Mouse (Mus musculus) gastrocnemius, adult 2 months (tissue): Measurements from ENCODE around the gene Trpt1. TPM values are rescaled to one million over a fixed set of nuclear protein-coding genes. Genes with fewer than 3 reads are reported as not detected.

ENCODE experiments used
- DNase-seq: peaks from one replicate; pipeline ENCODE4 v3.0.0; 2022
- H3K27ac ChIP-seq: fragments of 200-600 bp; 2 replicates; pipeline ENCODE4 v1.8.1; 2022; ENCODE audit warnings: mild to moderate bottlenecking
- H3K4me3 ChIP-seq: fragments of 200-600 bp; 2 replicates; pipeline ENCODE4 v1.8.1; 2022; ENCODE audit warnings: mild to moderate bottlenecking, moderate library complexity
- CTCF ChIP-seq: fragments of 200-600 bp; IDR thresholded peaks from 2 replicates; pipeline ENCODE4 v1.8.1; 2022; ENCODE audit warnings: antibody characterized with exemption, mild to moderate bottlenecking, moderate library complexity
- intact Hi-C: fragments of 180-260 bp; cut with DNase I; formaldehyde crosslinking; loops from one replicate; pipeline ENCODE4 v1.15.1; 2025
- total RNA-seq, 2 experiments: library from RNA; stranded (reverse); gene quantifications; 2 replicates each; pipeline ENCODE4 v1.2.3; 2021

Gene Trpt1
- total RNA-seq, 2 experiments from 2014 or later, result 22.5 to 26.1 TPM

DNA sequence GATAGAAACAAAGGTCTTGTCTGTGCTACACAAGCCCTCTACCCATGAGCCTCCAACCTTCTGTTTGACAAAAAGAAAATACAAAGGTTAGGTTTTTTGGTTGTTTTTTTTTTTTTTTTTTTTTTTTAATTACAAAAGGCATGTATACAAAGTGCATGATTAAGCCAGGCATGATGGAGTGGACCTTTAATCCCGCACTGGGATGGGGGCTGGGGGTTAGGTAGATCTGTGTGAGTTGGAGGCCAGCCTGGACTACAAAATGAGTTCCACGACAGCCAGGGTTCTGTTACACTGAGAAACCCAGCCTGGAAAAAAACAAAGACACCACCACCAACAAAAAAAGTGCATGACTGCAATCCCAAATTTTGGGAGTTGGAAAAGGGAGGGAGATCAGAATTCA, 45.2 kb downstream of the Trpt1 start:
- Histone ChIP-seq H3K4me3 (peak overlapping the region; percentile 78), H3K27ac (peak overlapping the region; percentile 98)
- no peak for TF ChIP-seq CTCF
- intact Hi-C loops, result no loop called here
- DNase-seq, result no peak

- Histone ChIP-seq H3K4me3 (no peak overlapping the region), H3K27ac (peak overlapping the region; percentile 72)
- no peak for DNase-seq
- intact Hi-C loops, result no loop called here
- no peak for TF ChIP-seq CTCF
Observed at GRCm38 (mm10) chr19:7044279-7044678, 48.3 kb downstream of the Trpt1 start.

DNA sequence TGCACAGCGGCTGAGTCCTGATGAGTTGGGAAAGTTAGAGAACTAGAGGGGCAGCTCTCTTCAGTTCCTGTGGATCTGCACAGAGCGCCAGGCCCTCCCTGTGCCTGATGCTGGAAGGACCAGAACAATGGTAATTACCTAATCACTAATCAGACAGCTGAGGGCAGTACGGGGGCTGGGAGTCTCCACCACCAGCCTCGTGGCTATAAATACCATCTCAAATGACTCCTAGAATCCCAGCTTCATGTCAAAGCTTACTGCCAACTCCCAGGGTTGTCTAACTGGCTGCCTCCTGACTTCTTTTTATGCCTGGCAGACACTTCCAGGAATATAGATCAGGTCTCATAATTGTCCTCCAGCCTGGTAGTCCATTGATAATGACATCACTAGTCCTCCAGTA, 48.8 kb downstream of the Trpt1 start:
- no peak for TF ChIP-seq CTCF
- no peak for DNase-seq

More for the DNA sequence above, 48.8 kb downstream of the Trpt1 start:
- peak overlapping the region; percentile 72 for H3K27ac ChIP-seq
- intact Hi-C loops, result no loop called here
- no peak overlapping the region for H3K4me3 ChIP-seq

Other genes with a start within 250 kb of the Trpt1 start
- gene Rps6ka4, start 155.5 kb upstream of the Trpt1 start, total RNA-seq, result 1 to 10 TPM; 9.3 to 9.4 TPM
- gene Ccdc88b, start 137.9 kb upstream of the Trpt1 start, total RNA-seq, result under 1 TPM; 0.46 to 0.59 TPM
- 10 to 100 TPM; 32.7 to 41.3 TPM for gene Trmt112, start 86.4 kb upstream of the Trpt1 start, total RNA-seq
- 100 to 1,000 TPM; 177 to 270 TPM for gene Prdx5, start 86.0 kb upstream of the Trpt1 start, total RNA-seq
- 100 to 1,000 TPM in 1 of 2 experiments, 10 to 100 TPM in 1; 80.0 to 108 TPM for gene Esrra, start 74.3 kb upstream of the Trpt1 start, total RNA-seq
- not detected for gene Catsperz, start 70.8 kb upstream of the Trpt1 start, total RNA-seq
- not detected for gene Kcnk4, start 61.6 kb upstream of the Trpt1 start, total RNA-seq
- 10 to 100 TPM; 10.8 to 14.4 TPM for gene Bad, start 54.3 kb upstream of the Trpt1 start, total RNA-seq
- 10 to 100 TPM in 1 of 2 experiments, 1 to 10 TPM in 1; 8.2 to 13.8 TPM for gene Gpr137, start 53.7 kb upstream of the Trpt1 start, total RNA-seq
- 100 to 1,000 TPM; 121 to 127 TPM for gene Ppp1r14b, start 21.2 kb upstream of the Trpt1 start, total RNA-seq
- gene Plcb3, start 19.7 kb upstream of the Trpt1 start, total RNA-seq, result 10 to 100 TPM in 1 of 2 experiments, 1 to 10 TPM in 1; 9.1 to 11.0 TPM
- gene Fkbp2, start 15.6 kb upstream of the Trpt1 start, total RNA-seq, result 10 to 100 TPM in 1 of 2 experiments, 1 to 10 TPM in 1; 7.9 to 11.2 TPM
- gene Vegfb, start 8.5 kb upstream of the Trpt1 start, total RNA-seq, result 100 to 1,000 TPM; 142 to 219 TPM
- 10 to 100 TPM; 35.3 to 37.6 TPM for gene Dnajc4, start 3.6 kb upstream of the Trpt1 start, total RNA-seq
- 10 to 100 TPM; 12.8 to 15.9 TPM for gene Nudt22, start within 50 bp of the Trpt1 start, total RNA-seq
- under 1 TPM; 0.71 to 0.86 TPM for gene Fermt3, start 23.3 kb downstream of the Trpt1 start, total RNA-seq
- 100 to 1,000 TPM in 1 of 2 experiments, 10 to 100 TPM in 1; 89.9 to 125 TPM for gene Stip1, start 43.8 kb downstream of the Trpt1 start, total RNA-seq
- gene Macrod1, start 60.7 kb downstream of the Trpt1 start, total RNA-seq, result 100 to 1,000 TPM; 261 to 294 TPM
- under 1 TPM; 0.53 to 0.54 TPM for gene Flrt1, start 109.6 kb downstream of the Trpt1 start, total RNA-seq
- 10 to 100 TPM; 45.0 to 50.3 TPM for gene Otub1, start 210.2 kb downstream of the Trpt1 start, total RNA-seq
- gene Cox8a, start 221.5 kb downstream of the Trpt1 start, total RNA-seq, result 100 to 1,000 TPM in 1 of 2 experiments, 10 to 100 TPM in 1; 72.4 to 113 TPM
- gene Naa40, start 245.1 kb downstream of the Trpt1 start, total RNA-seq, result 10 to 100 TPM in 1 of 2 experiments, 1 to 10 TPM in 1; 10.0 to 12.7 TPM